Mouse (Mus musculus): ENCODE measurements around the gene Apobec3.

Apobec3 gene

DNA sequence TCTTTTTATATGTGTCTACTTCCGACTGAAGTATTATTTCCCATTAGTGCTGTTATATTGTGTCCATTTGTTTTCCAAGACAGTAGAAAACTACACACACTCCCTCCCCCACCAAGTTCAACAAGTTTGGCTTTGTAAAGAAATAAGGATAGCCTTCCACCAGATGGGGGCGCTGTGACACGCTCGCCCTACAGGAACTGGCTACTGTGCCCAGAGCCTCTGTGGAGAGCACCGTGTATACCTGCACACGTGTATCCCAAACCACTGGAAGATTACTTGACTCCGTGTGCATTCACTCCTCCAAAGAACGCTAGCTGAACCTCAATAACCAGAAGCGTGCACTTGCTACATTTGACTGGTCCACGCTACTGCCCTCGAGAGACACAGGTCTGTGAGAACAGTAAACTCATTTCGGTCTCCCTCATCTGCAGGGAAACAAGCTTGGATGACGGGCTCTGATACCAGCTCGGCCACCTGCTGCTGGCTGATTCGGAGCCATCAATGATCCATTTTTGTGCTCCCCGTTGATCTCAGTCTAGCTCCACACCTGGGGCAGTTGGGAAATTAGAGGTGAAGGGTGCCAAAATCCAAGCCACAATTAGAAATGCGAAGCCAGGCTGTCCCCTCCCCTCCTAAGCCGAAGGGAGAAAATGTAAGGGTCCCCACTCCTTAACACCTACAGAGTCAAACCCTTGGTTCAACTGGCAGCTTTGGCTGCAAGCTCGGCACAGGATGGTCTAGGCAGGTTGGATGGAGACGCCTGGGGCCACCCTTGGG is at the start of gene Apobec3:
Gene Apobec3 (plus strand): TSS at position 224 of the 777 bp plus-strand sequence.
- DNase-seq (ENCODE audit: low read depth) = peak; percentile 95

DNA sequence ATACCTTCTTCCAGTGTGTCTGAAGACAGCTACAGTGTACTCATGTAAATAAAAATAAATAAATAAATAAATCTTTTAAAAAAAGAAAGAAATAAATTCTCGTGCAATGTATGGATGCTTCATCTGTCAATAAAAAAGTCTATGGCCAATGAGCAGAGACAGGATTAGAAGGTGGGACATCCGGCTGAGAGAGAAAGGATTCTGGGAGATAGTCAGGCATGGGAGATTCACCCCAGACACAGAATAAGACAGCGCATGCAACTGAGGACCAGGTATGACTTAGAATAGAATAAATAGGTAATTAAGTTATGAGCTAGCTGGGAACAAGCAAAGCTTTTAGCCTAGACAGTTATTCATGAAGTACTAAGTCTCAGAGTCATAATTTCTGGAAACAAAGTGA is 48.5 kb upstream of the Apobec3 start:
- no peak for DNase-seq (ENCODE audit: low read depth)

DNA sequence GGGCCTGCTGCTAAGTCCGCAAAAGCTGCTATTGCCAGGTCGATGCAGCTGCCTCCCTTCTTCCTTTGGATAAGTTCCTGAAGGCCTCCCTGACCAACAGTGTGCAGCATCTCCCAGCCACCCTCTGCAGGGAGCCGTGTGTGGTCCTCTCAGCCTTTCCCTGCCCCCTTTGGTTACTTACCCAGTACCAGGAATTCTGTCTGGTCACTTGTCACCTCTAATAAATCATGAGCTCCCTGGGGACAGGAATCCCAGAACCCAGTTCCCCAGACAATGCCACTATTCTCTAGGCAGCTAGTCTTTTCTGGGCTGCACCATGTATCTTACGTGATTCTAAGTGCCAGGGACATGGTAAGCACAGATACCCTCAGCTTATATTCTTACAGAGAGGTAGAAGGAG is 45.5 kb upstream of the Apobec3 start:
- DNase-seq (ENCODE audit: low read depth) = no peak

GRCm38 (mm10) chr15:79847100-79847499 is 44.4 kb upstream of the Apobec3 start:
- no peak for DNase-seq (ENCODE audit: low read depth)

DNA sequence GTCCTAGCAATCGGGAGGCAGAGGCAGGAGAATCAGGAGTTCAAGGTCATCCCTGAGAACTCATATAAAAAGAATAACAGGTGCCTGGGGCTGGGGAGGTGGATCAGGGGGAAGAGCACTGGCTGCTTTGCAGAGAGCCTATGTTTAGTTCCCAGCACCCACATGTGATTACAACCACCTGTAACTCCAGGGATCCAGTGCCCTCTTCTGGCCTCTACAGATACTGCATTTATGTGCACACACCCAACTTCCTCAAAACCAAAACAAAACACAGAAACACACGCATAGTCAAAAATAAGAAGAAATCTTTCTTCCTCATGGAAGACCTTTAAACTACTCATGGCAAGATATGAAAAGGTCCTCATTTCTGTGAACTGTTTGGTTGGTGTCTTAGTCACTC is 41.3 kb upstream of the Apobec3 start:
- DNase-seq (ENCODE audit: low read depth) = no peak

GRCm38 (mm10) chr15:79858979-79859378 is 32.5 kb upstream of the Apobec3 start:
- DNase-seq (ENCODE audit: low read depth) = no peak

GRCm38 (mm10) chr15:79859821-79860220 is 31.6 kb upstream of the Apobec3 start:
- DNase-seq (ENCODE audit: low read depth) = no peak

DNA sequence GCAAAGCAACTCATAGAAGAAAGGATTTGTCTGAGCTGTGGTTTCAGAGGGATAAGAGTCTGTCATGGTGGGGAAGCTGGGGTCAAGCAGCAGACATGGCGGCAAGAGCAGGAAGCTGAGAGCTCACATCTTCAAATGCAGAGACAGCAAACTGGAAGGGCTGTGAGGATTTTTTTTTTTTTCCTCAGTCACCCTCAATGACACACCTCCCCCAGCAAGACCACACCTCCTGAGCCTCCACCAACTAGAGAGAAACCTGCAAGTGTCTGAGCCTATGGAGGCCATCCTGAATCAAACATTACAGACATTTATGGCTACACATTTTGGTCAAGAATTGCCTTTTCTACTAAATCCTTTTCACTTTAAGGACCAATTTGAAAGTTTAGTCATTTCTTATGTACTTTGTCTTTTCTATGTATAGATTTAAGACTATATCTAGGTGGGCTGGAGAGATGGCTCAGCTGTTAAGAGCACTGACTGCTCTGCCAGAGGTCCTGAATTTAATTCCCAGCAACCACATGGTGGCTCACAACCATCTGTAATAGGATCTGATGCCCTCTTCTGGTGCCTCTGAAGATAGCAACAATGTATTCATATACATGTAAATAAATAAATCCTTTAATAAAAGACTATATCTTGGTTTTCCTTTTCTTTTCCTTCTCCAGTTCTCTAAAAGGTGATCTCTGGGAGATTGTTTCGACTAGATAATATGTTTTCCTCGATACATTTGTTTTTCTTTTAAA is 24.0 kb upstream of the Apobec3 start:
- peak; percentile 34 for DNase-seq (ENCODE audit: low read depth)

DNA sequence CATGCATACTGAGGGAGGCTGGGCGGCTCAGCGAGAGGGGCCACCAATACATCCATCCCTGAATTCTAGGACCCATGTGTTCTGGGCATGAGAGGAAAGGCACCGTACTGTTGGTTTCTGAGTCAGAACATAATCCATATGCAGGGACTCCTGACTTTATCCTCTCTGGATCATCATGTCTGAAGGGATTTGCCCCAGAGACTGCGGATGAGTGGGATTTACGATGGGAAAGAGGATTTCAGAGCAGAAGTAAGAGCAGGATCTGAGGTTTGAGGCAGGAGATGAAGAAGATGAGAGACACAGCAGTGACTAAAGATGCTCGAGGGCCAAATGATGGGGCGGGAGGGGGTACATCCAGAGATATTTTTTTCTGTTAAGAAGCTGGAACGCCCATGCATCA is 17.9 kb upstream of the Apobec3 start:
- DNase-seq (ENCODE audit: low read depth) = no peak

GRCm38 (mm10) chr15:79873995-79874394 is 17.5 kb upstream of the Apobec3 start:
- DNase-seq (ENCODE audit: low read depth) = no peak

DNA sequence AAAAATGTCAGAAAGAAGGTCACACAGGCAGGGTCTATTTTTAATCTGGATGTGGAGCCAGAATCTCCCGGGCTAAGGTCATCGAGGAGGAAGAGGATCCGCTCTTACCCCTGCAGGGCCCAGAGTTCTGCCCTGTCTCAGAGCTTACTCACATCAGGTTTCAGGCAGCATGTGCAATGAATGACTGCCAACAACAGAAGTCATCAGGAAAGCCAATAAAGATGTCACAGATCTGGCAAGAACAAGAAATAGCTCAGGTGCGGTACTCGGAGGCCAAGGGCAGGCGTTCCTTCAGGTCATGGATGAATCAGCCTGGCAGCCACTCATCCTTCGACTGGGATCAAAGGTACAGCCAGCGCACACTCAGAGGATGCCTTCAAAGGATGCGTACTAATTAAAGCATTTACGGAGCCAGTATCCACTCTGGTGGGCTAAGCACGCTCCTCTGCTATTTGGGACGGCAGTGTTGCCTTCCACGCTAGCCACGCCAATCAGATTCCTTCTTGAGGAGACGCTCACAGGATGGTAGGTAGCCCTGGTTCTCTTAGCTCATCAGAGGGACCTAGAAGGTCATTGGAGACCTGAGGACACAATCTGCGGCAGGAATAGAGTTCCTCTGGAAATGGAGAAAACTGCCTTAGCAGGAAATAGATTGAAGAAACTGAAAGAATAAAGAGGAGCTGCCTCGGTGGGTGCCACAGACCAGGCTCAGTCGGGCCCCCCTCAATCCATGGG is 16.0 kb upstream of the Apobec3 start:
- DNase-seq (ENCODE audit: low read depth) = no peak

- no peak for DNase-seq (ENCODE audit: low read depth)
Observed at GRCm38 (mm10) chr15:79878725-79879136, 12.7 kb upstream of the Apobec3 start.

GRCm38 (mm10) chr15:79879319-79879718 is 12.1 kb upstream of the Apobec3 start:
- DNase-seq (ENCODE audit: low read depth) = no peak

GRCm38 (mm10) chr15:79880477-79880876 is 11.0 kb upstream of the Apobec3 start:
- no peak for DNase-seq (ENCODE audit: low read depth)

- no peak for DNase-seq (ENCODE audit: low read depth)
Observed at GRCm38 (mm10) chr15:79882623-79883267, 8.7 kb upstream of the Apobec3 start.

GRCm38 (mm10) chr15:79883352-79883822 is 8.1 kb upstream of the Apobec3 start:
- peak; percentile 93 for DNase-seq (ENCODE audit: low read depth)

DNA sequence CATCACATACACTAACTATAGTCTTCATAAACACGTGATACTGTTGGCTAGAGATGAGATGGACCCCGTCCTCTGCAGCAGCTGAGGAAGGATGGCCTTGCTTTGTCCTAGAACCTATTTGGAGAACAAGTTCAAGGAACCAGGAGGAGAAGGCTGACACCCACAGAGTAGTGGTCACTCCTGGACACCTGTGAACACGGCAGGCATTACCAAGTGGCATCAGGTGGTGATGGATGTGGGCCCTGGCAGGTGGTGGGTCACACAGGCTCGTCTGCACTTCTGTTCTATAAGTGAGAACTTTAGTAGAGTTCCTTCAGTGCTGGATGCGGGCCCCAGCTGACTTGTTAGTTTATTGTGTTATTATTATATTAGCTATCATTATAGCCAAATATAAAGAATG is 6.6 kb upstream of the Apobec3 start:
- DNase-seq (ENCODE audit: low read depth) = no peak

- peak; percentile 90 for DNase-seq (ENCODE audit: low read depth)
Observed at GRCm38 (mm10) chr15:79892213-79892541, 718 bp downstream of the Apobec3 start.

DNA sequence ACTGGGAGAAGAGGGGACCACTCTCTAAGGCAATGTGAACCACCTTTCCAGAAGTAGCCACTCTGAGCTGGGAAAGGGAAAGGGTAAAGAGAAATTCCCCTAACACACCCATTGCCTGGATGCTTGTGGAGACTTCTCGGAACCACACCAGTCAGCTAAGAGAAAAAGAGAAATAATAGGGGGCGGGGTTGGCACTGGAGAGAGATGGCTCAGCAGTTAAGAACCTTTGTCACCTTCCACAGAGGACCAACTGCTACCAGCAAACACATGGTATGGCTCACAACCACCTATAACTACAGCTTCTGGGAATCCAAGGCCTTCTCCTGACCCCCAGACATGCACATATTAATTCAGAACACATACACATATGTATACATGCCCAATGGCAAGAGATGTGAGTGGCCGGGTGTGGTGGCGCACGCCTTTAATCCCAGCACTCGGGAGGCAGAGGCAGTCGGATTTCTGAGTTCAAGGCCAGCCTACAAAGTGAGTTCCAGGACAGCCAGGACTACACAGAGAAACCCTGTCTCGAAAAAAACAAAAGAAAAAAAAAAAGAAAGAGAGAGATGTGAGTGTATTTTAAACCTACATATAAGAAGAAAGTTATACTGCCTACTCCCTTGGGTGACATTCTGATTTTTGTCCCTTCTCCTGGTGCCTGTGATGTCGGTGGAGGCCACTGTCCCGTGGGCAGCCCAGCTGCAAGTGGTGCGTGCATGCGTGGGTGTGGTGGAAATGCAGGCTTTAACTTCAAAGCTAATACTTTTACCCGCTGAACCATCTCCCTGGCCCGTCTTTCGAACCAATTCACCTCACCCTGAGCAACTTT is 1.8 kb downstream of the Apobec3 start:
- peak; percentile 79 for DNase-seq (ENCODE audit: low read depth)

DNA sequence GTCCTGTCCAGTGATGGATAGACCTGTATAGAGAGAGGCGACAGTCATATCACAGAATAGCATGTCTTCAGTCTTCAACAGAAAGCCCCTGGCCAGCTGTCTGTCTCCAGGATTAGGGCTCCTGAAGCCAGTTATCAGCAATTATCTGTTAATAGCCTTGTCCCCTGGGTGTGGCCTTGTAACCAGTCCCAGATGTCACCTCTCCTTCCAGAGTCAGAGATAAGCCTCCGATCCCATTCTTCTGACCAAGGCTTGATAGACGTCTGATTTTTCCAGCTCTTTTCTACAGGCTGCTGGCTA is 2.3 kb downstream of the Apobec3 start:
- DNase-seq (ENCODE audit: low read depth) = peak; percentile 66

GRCm38 (mm10) chr15:79894343-79894742 is 2.9 kb downstream of the Apobec3 start:
- peak; percentile 71 for DNase-seq (ENCODE audit: low read depth)

Measured in induced T-regulatory cell, adult 2 months (primary cell).